Mouse (Mus musculus) cerebellum, adult 11-12 months (tissue): Measurements from ENCODE around the gene Cuta.

Source experiments
- DNase-seq: peaks from one replicate; pipeline ENCODE4 v3.0.0; 2022

Cuta gene

DNA sequence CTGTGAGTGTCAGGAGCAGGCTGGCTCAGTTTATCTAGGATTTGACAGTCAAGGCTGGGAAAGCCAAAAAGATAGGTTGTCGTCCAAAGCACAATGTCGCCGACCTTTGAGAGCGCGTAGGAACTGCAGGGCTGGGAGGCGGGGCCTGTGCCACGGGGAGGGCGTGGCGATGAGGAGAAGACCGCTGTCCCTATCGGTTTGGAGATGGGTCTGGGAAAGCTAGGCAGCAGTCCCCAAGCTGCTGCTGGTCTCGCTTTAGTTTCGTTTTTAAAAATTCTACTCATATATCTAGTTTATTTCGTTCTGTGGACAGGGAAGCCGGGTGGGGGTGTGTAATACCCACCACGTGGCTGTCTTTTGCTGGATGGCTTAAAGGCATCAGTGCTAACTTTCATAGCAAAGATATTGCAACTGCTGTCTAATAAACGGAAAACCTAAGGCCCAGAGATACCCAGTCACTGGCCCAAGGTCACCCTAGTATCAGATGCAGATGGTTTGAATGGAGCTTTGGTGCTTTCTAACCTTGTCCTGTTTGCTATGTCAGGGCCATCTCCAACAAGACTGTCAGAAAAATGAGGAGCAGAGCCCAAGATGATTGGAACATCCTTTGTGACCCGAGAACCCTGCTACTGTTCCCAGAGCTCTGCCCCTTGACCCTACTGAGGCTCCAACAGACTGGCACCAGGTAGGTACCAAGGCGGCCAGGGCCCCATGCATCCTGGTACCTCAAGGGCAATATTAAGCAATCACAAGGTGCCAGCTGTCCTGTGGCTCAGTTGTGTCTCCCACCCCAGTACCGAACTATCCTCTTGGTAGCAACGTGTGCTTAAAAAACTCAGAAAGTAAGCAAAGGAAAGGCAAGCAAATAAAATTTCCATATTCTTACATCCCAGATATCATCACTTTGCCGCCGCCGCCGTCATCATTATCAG lies 54.1 kb downstream of the Cuta start:
- DNase-seq = peak; percentile 74
